Mouse (Mus musculus) forebrain, postnatal 0 days (tissue): ENCODE results near the gene Tcf25. TPM values are rescaled to one million over a fixed set of nuclear protein-coding genes. Genes with fewer than 3 reads are reported as not detected.

Experiments used
- ATAC-seq: fragments of 200-750 bp; cut with Nextera tagmentation; 2 replicates; pipeline ENCODE4 v1.8.0; 2017; ENCODE audit warnings: mild to moderate bottlenecking, moderate library complexity
- DNase-seq: peaks from one replicate; pipeline ENCODE4 v3.0.0-alpha.2; 2015
- H3K27ac ChIP-seq: fragments of 300-500 bp; sonication (generic); 2 replicates; pipeline ENCODE4 v1.5.1; 2014; ENCODE audit warnings: low read depth, mild to moderate bottlenecking, antibody characterized with exemption, low read length, moderate library complexity, mixed read lengths
- H3K27me3 ChIP-seq: fragments of 300-500 bp; sonication (generic); 2 replicates; pipeline ENCODE4 v1.6.1; 2014; ENCODE audit warnings: mild to moderate bottlenecking, low read length, mixed read lengths; ENCODE audit not compliant: insufficient read depth
- H3K36me3 ChIP-seq: fragments of 300-500 bp; sonication (generic); 2 replicates; pipeline ENCODE4 v1.6.1; 2014; ENCODE audit warnings: mild to moderate bottlenecking, moderate library complexity; ENCODE audit not compliant: insufficient read depth
- H3K4me1 ChIP-seq: fragments of 300-500 bp; sonication (generic); 2 replicates; pipeline ENCODE4 v1.6.1; 2014; ENCODE audit warnings: antibody characterized with exemption; ENCODE audit not compliant: insufficient read depth
- H3K4me2 ChIP-seq: fragments of 300-500 bp; sonication (generic); 2 replicates; pipeline ENCODE4 v1.6.1; 2014; ENCODE audit warnings: low read depth, mild to moderate bottlenecking, moderate library complexity
- H3K4me3 ChIP-seq: fragments of 300-500 bp; sonication (generic); 2 replicates; pipeline ENCODE4 v1.5.1; 2014; ENCODE audit warnings: low read depth, low read length, mixed read lengths
- H3K9ac ChIP-seq: fragments of 300-500 bp; sonication (generic); 2 replicates; pipeline ENCODE4 v1.6.1; 2014; ENCODE audit warnings: mild to moderate bottlenecking
- H3K9me3 ChIP-seq: fragments of 300-500 bp; sonication (generic); 2 replicates; pipeline ENCODE4 v1.6.1; 2016; ENCODE audit warnings: low read length
- CTCF ChIP-seq: sonication (generic); IDR thresholded peaks from 2 replicates; pipeline ENCODE4 v1.5.1; 2016; ENCODE audit warnings: antibody characterized with exemption, control low read depth, low read depth
- WGBS: fragments of 180-500 bp; shearing (Covaris S2); extraction: QIAGEN DNeasy Blood & Tissue Kit; methylation state at CpG from one replicate; pipeline ENCODE4 v1.1.7; 2014; 5-methylcytosine and 5-hydroxymethylcytosine counted together
- polyA plus RNA-seq: library from polyadenylated mRNA; unstranded; fragments of >200 nt; fragmentation: Nextera tagmentation; extraction: Ambion mirVana; gene quantifications from 2 replicates; pipeline ENCODE4 v1.2.1, GENCODE M21; 2015
- total RNA-seq: library from RNA; depleted of rRNA; stranded (reverse); fragments of >200 nt; gene quantifications from 2 replicates; pipeline ENCODE4 v1.2.3, GENCODE M21; 2014

The Tcf25 gene
- total and polyA plus RNA-seq, 2 experiments from 2014 or later: 296 to 434 TPM

GRCm38 (mm10) chr8:123341040-123342015 is 32.2 kb upstream of the Tcf25 start:
- WGBS: 93% methylated on average over 27 of the region's 27 CpGs
- H3K4me2 ChIP-seq: no peak overlapping the region
- TF ChIP-seq CTCF: no peak
- H3K27ac ChIP-seq: no peak overlapping the region
- no peak overlapping the region for H3K9ac ChIP-seq
- no peaks in the 10 kb centered on the region for H3K4me1 ChIP-seq
- H3K36me3 ChIP-seq: no peaks in the 10 kb centered on the region
- DNase-seq: no peak
- no peaks in the 10 kb centered on the region for H3K9me3 ChIP-seq
- H3K27me3 ChIP-seq: no peaks in the 10 kb centered on the region
- ATAC-seq: no peak
- no peak overlapping the region for H3K4me3 ChIP-seq

- 76% methylated on average over 8 of the region's 8 CpGs for WGBS
- Histone ChIP-seq H3K4me3 (no peak overlapping the region), H3K27ac (no peak overlapping the region), H3K27me3 (no peaks in the 10 kb centered on the region), H3K9me3 (no peaks in the 10 kb centered on the region), H3K4me2 (no peak overlapping the region), H3K4me1 (no peaks in the 10 kb centered on the region), H3K9ac (no peak overlapping the region), H3K36me3 (no peaks in the 10 kb centered on the region)
- no peak for TF ChIP-seq CTCF
- DNase-seq (no peak), ATAC-seq (no peak)
These were observed 31.3 kb upstream of the Tcf25 start for GRCm38 (mm10) chr8:123342253-123342652.

- no peak overlapping the region for H3K4me2 ChIP-seq
- DNase-seq: no peak
- H3K27me3 ChIP-seq: no peaks in the 10 kb centered on the region
- H3K4me1 ChIP-seq: no peaks in the 10 kb centered on the region
- 89% methylated on average over 7 of the region's 7 CpGs for WGBS
- peaks cover 4% of the 10 kb centered on the region; the same call in 1 of the 2 replicates for H3K36me3 ChIP-seq
- H3K27ac ChIP-seq: no peak overlapping the region
- H3K9me3 ChIP-seq: no peaks in the 10 kb centered on the region
- H3K4me3 ChIP-seq: no peak overlapping the region
- TF ChIP-seq CTCF: no peak
- ATAC-seq: no peak
- H3K9ac ChIP-seq: no peak overlapping the region
These were observed 30.6 kb upstream of the Tcf25 start for GRCm38 (mm10) chr8:123342911-123343310.

- H3K4me2 ChIP-seq: no peak overlapping the region
- H3K4me3 ChIP-seq: no peak overlapping the region
- H3K27me3 ChIP-seq: no peaks in the 10 kb centered on the region
- no peak overlapping the region for H3K27ac ChIP-seq
- TF ChIP-seq CTCF: no peak
- no peaks in the 10 kb centered on the region for H3K9me3 ChIP-seq
- ATAC-seq (no peak), DNase-seq (no peak)
- H3K9ac ChIP-seq: no peak overlapping the region
- 93% methylated on average over 12 of the region's 12 CpGs for WGBS
- no peaks in the 10 kb centered on the region for H3K4me1 ChIP-seq
- peaks cover 6% of the 10 kb centered on the region; the same call in 1 of the 2 replicates for H3K36me3 ChIP-seq
These were observed 30.1 kb upstream of the Tcf25 start for GRCm38 (mm10) chr8:123343422-123343821.

- no peak for DNase-seq
- peaks cover 12% of the 10 kb centered on the region; the same call in 1 of the 2 replicates for H3K36me3 ChIP-seq
- H3K27ac ChIP-seq: no peak overlapping the region
- H3K4me2 ChIP-seq: no peak overlapping the region
- TF ChIP-seq CTCF: no peak
- no peak for ATAC-seq
- H3K9me3 ChIP-seq: no peaks in the 10 kb centered on the region
- no peaks in the 10 kb centered on the region for H3K4me1 ChIP-seq
- no peak overlapping the region for H3K4me3 ChIP-seq
- no peak overlapping the region for H3K9ac ChIP-seq
- WGBS: 79% methylated on average over 8 of the region's 8 CpGs
- H3K27me3 ChIP-seq: no peaks in the 10 kb centered on the region
These were observed 28.4 kb upstream of the Tcf25 start for GRCm38 (mm10) chr8:123345135-123345534.

- WGBS: 86% methylated on average over 6 of the region's 6 CpGs
- H3K9ac ChIP-seq: no peak overlapping the region
- ATAC-seq: no peak
These were observed 27.7 kb upstream of the Tcf25 start for GRCm38 (mm10) chr8:123345856-123346255.

GRCm38 (mm10) chr8:123347293-123347692 is 26.3 kb upstream of the Tcf25 start:
- no peak overlapping the region for H3K27ac ChIP-seq
- no peak overlapping the region for H3K4me3 ChIP-seq
- no peaks in the 10 kb centered on the region for H3K9me3 ChIP-seq
- no peak overlapping the region for H3K4me2 ChIP-seq
- DNase-seq: no peak
- H3K36me3 ChIP-seq: peaks cover 14% of the 10 kb centered on the region; the same call in 1 of the 2 replicates
- no peak for ATAC-seq
- WGBS: 78% methylated on average over 2 of the region's 2 CpGs
- H3K9ac ChIP-seq: no peak overlapping the region
- H3K27me3 ChIP-seq: no peaks in the 10 kb centered on the region
- no peaks in the 10 kb centered on the region for H3K4me1 ChIP-seq
- TF ChIP-seq CTCF: no peak

More at GRCm38 (mm10) chr8:123345856-123346255, 27.7 kb upstream of the Tcf25 start:
- peaks cover 14% of the 10 kb centered on the region; the same call in 1 of the 2 replicates for H3K36me3 ChIP-seq
- DNase-seq: no peak
- TF ChIP-seq CTCF: no peak
- H3K4me2 ChIP-seq: no peak overlapping the region
- no peak overlapping the region for H3K4me3 ChIP-seq
- H3K27ac ChIP-seq: no peak overlapping the region
- no peaks in the 10 kb centered on the region for H3K9me3 ChIP-seq
- no peaks in the 10 kb centered on the region for H3K4me1 ChIP-seq
- H3K27me3 ChIP-seq: no peaks in the 10 kb centered on the region
